Mouse (Mus musculus) myocyte (in vitro differentiated cells): ENCODE data around the gene Srpx.

ENCODE experiments used
- CEBPB ChIP-seq: IDR thresholded peaks from 2 replicates; pipeline ENCODE4 v1.6.1; 2011; ENCODE audit warnings: mild to moderate bottlenecking, moderate library complexity; ENCODE audit not compliant: poor library complexity, insufficient read depth, severe bottlenecking
- E2F4 ChIP-seq: IDR thresholded peaks from one replicate; pipeline ENCODE4 v1.6.1; 2011; ENCODE audit warnings: mild to moderate bottlenecking, control low read depth, moderate library complexity; ENCODE audit not compliant: insufficient read depth
- MAX ChIP-seq: IDR thresholded peaks from one replicate; pipeline ENCODE4 v1.6.1; 2011; ENCODE audit warnings: low read depth, mild to moderate bottlenecking, control low read depth
- MYOD1 ChIP-seq, 3 experiments: IDR thresholded peaks; one replicate each; pipeline ENCODE4 v1.6.1; 2011; ENCODE audit warnings: control low read depth in 2 of 3, low read depth in 2 of 3, mild to moderate bottlenecking in 2 of 3, moderate library complexity in 1 of 3; ENCODE audit not compliant: insufficient read length in 2 of 3, control insufficient read depth in 1 of 3
- POLR2A ChIP-seq: IDR thresholded peaks from one replicate; pipeline ENCODE4 v1.6.1; 2011; ENCODE audit warnings: low read depth, mild to moderate bottlenecking, control low read depth, moderate library complexity; ENCODE audit not compliant: insufficient read length
- POLR2AphosphoS2 ChIP-seq: IDR thresholded peaks from one replicate; pipeline ENCODE4 v1.6.1; 2011; ENCODE audit warnings: low read depth, control low read depth; ENCODE audit not compliant: insufficient read length
- TCF3 ChIP-seq: IDR thresholded peaks from one replicate; pipeline ENCODE4 v1.6.1; 2011; ENCODE audit warnings: low read depth, control low read depth; ENCODE audit not compliant: insufficient read length
- USF1 ChIP-seq: IDR thresholded peaks from one replicate; pipeline ENCODE4 v1.6.1; 2011; ENCODE audit warnings: low read depth, mild to moderate bottlenecking, control low read depth, moderate library complexity

DNA sequence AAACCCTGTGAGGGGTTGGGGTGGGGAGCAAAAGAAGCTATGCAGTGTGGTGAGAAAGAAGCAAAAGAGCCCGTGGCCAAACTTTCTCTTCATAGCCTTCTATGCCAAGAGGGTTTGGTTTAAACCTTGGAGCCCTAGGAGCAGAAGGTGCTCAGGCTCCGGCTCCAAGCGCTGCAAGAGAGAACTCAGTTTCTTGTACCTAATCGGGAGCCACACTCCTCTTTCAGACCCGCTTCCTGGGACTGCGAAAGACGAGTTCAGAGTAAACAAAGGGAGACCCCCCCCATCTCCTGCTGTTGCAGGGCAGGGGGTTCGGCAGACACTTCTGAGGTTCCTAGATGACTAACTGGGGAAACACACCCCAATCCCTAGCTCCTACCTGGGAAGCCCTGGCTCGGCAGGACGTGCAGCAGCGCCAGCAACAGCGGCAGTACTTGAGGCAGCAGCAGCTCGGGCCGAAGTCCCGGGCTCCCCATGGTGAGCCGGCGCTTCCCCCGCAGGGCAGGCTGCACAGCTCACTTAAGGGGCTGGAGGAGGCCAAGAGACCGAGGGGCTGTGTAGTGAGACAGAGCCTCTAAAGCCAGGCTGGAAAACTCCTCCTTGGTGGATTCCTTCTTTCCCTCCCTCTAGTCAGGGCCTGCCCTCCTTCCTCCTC lies at the start of gene Srpx:
- TF ChIP-seq E2F4 (no peak), POLR2A (no peak), CEBPB (no peak), USF1 (no peak), MAX (no peak), TCF3 (no peak), MYOD1 (IDR thresholded peaks at IDR 0.05; ENCODE audit: control insufficient read depth in 1 of 3, insufficient read length in 2 of 3, low read depth in 2 of 3) (no peak), POLR2AphosphoS2 (no peak)
